Mouse (Mus musculus): ENCODE measurements around the gene Galnt15. TPM values are rescaled to one million over a fixed set of nuclear protein-coding genes. Genes with fewer than 3 reads are reported as not detected.

Galnt15 gene
- not detected in 2 replicates for polyA plus RNA-seq (2012)

DNA sequence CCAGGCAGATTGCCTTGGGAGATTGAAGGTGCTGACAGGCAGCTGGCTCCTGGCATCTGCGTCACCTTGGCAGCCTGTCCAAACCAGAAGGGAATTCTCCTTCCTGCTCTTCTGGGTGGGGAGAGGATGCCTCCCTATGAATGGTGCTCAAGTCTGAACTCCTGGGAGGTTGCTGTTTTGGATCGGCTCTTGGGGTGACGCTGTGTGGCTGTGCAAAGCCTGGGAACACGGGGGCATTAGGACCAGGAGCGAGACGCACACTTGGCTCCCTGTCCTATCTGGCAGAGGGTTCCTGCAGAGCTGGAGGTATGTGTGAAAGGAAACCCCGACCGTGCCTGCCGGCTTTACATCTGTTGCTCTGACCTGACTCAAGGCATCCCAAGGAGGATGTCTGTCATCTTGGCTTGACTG is at the start of gene Galnt15:
Gene Galnt15, plus strand, starts transcription at position 309 of the 411 bp plus-strand sequence.
- no peak for TF ChIP-seq GATA1 (IDR thresholded peaks at IDR 0.05; ENCODE audit: low read length)

DNA sequence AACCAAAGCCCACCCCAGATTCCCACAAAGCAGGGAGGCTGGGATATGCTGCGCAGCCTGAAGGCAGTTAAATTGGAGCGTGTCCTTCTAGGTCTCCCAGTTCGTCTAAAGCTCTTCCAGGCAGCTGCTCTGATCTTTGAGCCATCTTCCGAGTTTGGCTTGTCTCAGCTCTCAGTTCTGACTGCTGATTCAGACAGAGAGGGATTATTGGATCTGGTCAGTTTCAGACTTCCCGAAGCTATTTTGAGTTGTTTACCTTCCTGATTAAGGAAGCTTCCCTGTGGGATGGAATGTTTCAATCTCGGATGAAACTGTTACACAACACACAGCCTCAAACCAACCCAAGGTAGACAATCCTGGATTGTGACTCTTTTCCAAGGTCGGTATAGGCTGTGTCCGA is 34.8 kb upstream of the Galnt15 start:
- no peak for TF ChIP-seq GATA1 (IDR thresholded peaks at IDR 0.05; ENCODE audit: low read length)

- no peak for TF ChIP-seq GATA1 (IDR thresholded peaks at IDR 0.05; ENCODE audit: low read length)
These were observed 27.8 kb upstream of the Galnt15 start for GRCm38 (mm10) chr14:32000941-32001340.

DNA sequence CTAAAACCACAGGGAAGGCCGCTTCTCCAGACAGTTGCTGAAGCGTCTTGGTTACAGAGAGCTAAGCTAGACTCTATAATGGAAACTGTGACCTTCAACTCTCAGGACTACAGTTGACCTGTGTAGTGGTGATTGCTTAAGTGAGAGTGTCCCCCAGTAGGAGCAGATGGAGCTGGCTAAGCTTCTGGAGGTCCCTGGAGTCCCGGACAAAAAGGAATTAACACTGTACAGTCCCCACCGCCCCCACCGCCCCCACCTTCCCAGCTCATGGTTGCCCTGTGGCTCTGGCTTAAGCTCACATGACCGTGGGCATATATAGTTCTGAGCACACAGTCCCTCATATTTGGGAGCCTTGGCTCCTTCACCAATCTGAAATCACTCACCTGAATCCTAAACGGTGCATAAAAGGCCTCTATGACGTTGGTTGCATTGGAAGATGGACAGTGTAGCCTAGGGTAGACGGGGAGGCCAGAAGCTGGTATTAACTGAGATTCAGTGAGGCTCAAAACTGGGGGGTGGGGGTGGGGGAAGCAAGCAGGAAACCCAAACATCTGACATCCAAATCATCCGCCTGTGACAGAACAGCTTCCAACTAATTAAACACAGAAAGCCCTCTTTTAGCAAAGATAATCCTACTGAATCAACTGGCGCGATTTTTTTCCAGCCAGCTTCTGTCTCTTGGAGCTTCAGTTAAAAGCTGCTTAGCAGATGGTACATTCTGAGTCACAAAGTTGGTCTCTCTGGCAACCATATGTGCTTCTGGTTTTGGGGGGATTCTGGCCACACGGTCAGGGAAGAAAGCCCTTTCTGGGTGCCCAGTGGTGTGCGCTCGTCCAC is 26.1 kb upstream of the Galnt15 start:
- no peak for TF ChIP-seq GATA1 (IDR thresholded peaks at IDR 0.05; ENCODE audit: low read length)

DNA sequence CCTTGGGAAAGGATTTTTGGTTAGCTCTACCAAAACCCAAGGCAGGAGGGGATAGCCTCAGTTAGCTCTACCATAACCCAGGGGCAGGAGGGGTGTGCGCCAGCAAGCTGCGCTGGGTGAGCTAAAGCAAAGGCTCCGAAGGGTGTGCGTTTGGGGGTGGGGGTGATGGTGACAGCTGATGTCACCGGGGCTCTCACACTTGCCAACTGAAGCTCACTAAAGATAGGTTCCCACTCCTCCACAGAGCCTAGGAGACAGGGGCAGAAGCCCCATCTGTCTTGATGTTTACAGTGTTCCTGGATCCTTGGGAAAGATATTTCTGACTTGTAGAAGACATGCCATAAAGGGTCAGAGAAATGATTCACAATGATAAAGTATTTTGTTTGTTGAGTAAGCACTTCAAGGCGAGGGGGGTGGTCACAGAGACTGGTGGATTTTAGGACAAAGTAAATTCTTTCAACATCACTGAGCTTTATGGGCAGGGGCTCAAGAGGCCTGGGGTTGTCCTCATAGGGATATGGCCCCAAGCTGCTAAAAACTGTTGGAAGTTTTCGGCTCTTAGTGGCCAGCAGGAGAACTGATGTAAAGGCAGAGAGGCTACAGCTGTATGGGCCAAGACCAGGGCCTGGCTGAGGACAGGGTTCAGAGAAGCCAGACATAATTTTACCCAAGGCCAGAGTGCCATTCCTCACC is 24.7 kb upstream of the Galnt15 start:
- no peak for TF ChIP-seq GATA1 (IDR thresholded peaks at IDR 0.05; ENCODE audit: low read length)

DNA sequence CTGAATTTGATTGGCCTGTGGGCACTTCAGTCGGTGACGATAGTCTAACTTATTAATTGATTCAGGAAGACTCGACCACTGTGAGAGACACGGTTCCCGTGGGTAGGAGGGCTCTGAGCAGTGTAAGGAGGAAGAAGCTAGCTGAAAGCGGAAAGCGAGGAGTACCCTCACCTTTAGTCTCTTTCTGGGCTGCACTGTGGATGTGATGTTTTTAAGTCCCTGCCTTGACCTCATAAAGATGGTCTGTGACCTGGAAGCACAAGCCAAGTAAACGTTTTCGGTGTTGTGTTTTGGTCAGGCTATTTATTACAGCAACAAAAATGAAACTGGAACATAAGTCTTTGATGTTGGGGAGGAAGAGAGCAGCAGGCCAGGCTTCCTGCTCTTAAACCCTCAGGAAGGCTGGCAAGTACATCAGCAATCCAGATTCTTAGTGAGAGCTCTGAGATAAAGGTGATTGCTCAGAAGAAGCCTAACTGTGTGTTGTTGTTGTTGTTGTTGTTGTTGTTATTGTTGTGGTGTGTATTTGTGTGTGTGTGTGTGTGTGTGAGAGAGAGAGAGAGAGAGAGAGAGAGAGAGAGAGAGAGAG is 23.0 kb upstream of the Galnt15 start:
- TF ChIP-seq GATA1 (IDR thresholded peaks at IDR 0.05; ENCODE audit: low read length) = no peak

DNA sequence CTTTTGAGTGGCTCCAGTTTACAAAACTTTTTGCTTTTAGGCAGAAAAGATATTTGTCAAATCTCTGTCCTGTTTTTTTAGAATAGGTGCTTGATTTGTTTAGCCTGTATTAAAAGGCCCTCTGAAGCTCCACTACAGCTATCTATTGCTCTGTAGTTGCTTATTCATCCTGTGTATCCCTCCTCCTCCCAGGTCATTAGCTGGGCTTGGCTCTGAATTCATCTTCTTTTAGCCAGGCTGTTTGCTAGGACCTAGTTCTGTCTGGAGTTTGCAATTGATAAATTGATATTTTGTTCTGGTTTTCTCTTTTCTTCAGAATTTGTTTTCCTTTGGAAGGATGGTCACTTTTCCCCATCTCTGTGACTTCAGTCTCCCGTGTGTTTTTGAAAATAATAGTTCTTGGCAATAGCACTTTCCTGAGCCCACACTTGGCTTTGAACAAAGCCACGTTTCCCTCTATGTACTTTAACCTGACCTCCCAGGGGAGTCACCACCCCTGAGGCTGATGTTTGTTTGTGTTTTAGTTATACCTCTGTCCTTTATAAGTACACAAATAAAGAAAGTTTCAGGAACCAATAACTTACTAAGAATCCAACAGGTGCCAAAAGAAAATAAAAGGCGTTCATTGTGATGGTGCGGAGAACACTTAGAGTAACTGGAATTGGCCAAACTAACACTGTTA is 21.0 kb upstream of the Galnt15 start:
- no peak for TF ChIP-seq GATA1 (IDR thresholded peaks at IDR 0.05; ENCODE audit: low read length)

GRCm38 (mm10) chr14:32009715-32010114 is 19.1 kb upstream of the Galnt15 start:
- TF ChIP-seq GATA1 (IDR thresholded peaks at IDR 0.05; ENCODE audit: low read length) = no peak

- TF ChIP-seq GATA1 (IDR thresholded peaks at IDR 0.05; ENCODE audit: low read length) = no peak
These were observed 17.1 kb upstream of the Galnt15 start for GRCm38 (mm10) chr14:32011547-32012304.

DNA sequence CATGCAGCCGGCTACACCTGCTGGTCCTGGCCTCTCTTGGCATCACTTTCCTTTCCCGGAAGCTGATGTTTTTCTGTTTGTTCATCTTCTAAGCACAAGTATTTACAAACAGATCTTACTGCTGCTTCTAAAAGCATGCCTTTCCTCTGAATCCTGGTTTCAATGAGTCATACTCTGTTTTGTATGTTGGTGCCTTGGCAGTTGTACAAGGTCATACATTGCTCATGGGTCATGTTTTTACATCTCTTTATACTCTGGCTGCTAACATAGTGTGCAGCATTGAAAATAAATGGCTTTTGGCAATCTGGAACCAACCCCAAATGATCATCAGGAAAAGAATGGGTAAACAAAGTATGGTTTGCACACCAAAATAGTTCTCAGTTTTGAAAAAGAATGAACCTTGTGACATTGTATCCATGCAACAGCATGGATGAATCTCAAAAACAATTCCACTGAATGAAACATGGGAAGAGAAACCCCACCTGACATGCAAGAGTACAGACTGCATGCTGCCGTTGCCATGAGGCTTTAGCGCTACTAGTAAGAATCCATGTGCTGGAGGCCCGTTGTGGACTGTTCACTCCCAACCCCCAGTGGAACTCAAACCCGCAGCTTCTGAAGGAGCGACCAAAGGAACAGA is 13.5 kb upstream of the Galnt15 start:
- no peak for TF ChIP-seq GATA1 (IDR thresholded peaks at IDR 0.05; ENCODE audit: low read length)

GRCm38 (mm10) chr14:32016466-32016865 is 12.3 kb upstream of the Galnt15 start:
- TF ChIP-seq GATA1 (IDR thresholded peaks at IDR 0.05; ENCODE audit: low read length) = no peak

- no peak for TF ChIP-seq GATA1 (IDR thresholded peaks at IDR 0.05; ENCODE audit: low read length)
These were observed 11.9 kb upstream of the Galnt15 start for GRCm38 (mm10) chr14:32016921-32017320.

DNA sequence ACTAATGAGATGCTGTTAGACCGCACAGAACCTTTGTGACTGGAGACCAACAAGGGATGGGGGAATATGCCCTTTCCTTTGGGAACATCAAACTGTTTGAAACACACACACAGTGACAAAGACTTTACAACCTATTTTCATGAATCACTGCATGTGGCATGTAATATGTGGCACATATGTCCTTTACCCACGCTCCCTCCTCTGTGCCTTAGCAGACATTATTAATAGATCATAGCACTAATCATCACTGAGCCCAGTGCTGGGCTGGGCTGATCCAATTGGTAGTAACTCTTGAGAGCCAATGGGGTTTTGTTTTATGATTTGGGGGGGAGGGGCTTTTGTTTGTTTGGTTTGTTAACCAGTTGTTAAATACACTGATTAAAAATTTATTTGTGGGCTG is 11.3 kb upstream of the Galnt15 start:
- TF ChIP-seq GATA1 (IDR thresholded peaks at IDR 0.05; ENCODE audit: low read length) = no peak

GRCm38 (mm10) chr14:32019091-32019490 is 9.7 kb upstream of the Galnt15 start:
- no peak for TF ChIP-seq GATA1 (IDR thresholded peaks at IDR 0.05; ENCODE audit: low read length)

DNA sequence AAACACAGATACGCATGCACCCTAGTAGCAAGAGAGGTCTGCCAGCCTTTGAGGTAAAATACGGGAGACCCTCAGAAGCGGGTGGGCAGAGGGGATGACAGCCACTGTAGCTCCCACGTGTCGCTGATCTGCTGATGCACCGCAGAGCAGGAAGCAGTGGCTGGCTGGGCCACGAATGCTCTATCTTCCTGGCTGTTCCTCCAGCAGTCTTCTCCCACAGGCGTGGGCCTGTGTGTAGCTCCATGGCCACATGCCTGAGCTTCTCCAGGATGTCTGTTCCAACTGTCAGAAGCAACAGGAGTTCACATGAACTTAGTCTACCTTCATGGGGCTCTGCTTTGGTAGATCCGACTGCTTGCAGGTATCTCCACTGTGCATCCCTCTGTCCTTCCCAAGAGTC is 6.8 kb upstream of the Galnt15 start:
- no peak for TF ChIP-seq GATA1 (IDR thresholded peaks at IDR 0.05; ENCODE audit: low read length)
